Mouse (Mus musculus) heart, embryonic 13.5 days (tissue): ENCODE results near the gene Unc13c. TPM values are rescaled to one million over a fixed set of nuclear protein-coding genes. Genes with fewer than 3 reads are reported as not detected.

Experiments
- ATAC-seq: fragments of 200-750 bp; cut with Nextera tagmentation; 2 replicates; pipeline ENCODE4 v1.8.0; 2017; ENCODE audit warnings: moderate TSS enrichment; ENCODE audit not compliant: insufficient number of reproducible peaks, low FRiP score, low TSS enrichment; ENCODE audit errors: extremely low read depth
- H3K27ac ChIP-seq: fragments of 300-500 bp; sonication (generic); replicated peaks from 2 replicates; pipeline ENCODE4 v1.5.1; 2015; ENCODE audit warnings: moderate library complexity, mild to moderate bottlenecking, inconsistent platforms
- H3K27me3 ChIP-seq: fragments of 300-500 bp; sonication (generic); replicated peaks from 2 replicates; pipeline ENCODE4 v1.6.1; 2015; ENCODE audit warnings: mild to moderate bottlenecking, inconsistent platforms
- H3K36me3 ChIP-seq: fragments of 300-500 bp; sonication (generic); 2 replicates; pipeline ENCODE4 v1.6.1; 2015; ENCODE audit warnings: mild to moderate bottlenecking, inconsistent platforms
- H3K4me1 ChIP-seq: fragments of 300-500 bp; sonication (generic); 2 replicates; pipeline ENCODE4 v1.6.1; 2015; ENCODE audit warnings: inconsistent platforms
- H3K4me2 ChIP-seq: fragments of 300-500 bp; sonication (generic); 2 replicates; pipeline ENCODE4 v1.6.1; 2015; ENCODE audit warnings: inconsistent platforms, mild to moderate bottlenecking, moderate library complexity
- H3K4me3 ChIP-seq: fragments of 300-500 bp; sonication (generic); 2 replicates; pipeline ENCODE4 v1.5.1; 2015; ENCODE audit warnings: moderate library complexity, mild to moderate bottlenecking, inconsistent platforms
- H3K9ac ChIP-seq: fragments of 300-500 bp; sonication (generic); 2 replicates; pipeline ENCODE4 v1.6.1; 2015; ENCODE audit warnings: inconsistent platforms, mild to moderate bottlenecking, moderate library complexity
- H3K9me3 ChIP-seq: fragments of 300-500 bp; sonication (generic); 2 replicates; pipeline ENCODE4 v1.6.1; 2016; ENCODE audit warnings: inconsistent platforms
- WGBS: fragments of 180-500 bp; shearing (Covaris S2); methylation state at CpG from one replicate; pipeline ENCODE4 v1.1.7; 2015; ENCODE audit warnings: mixed read lengths; 5-methylcytosine and 5-hydroxymethylcytosine counted together
- polyA plus RNA-seq: library from polyadenylated mRNA; unstranded; fragments of >200 nt; fragmentation: Nextera tagmentation; extraction: Ambion mirVana; gene quantifications from 2 replicates; pipeline ENCODE4 v1.2.1, GENCODE M21; 2015

The Unc13c gene
- polyA plus RNA-seq, 1 experiment from 2014 or later: 2.2 TPM

- no peak for ATAC-seq
- no peaks in the 10 kb centered on the region for H3K9me3 ChIP-seq
- H3K4me3 ChIP-seq: no peak overlapping the region
- no peaks in the 10 kb centered on the region for H3K4me1 ChIP-seq
- H3K27me3 ChIP-seq: no peaks in the 10 kb centered on the region
- no peak overlapping the region for H3K4me2 ChIP-seq
- H3K9ac ChIP-seq: no peak overlapping the region
- H3K27ac ChIP-seq: no peak overlapping the region
- H3K36me3 ChIP-seq: no peaks in the 10 kb centered on the region
- 68% methylated on average over 4 of the region's 4 CpGs for WGBS
Measured at GRCm38 (mm10) chr9:73612896-73613295, 355.9 kb downstream of the Unc13c start.

GRCm38 (mm10) chr9:73603921-73604320 is 364.8 kb downstream of the Unc13c start:
- no peak overlapping the region for H3K4me2 ChIP-seq
- no peak overlapping the region for H3K4me3 ChIP-seq
- WGBS: 59% methylated on average over 1 of the region's 1 CpGs
- no peaks in the 10 kb centered on the region for H3K27me3 ChIP-seq
- H3K27ac ChIP-seq: no peak overlapping the region
- H3K9ac ChIP-seq: no peak overlapping the region
- no peak for ATAC-seq
- no peaks in the 10 kb centered on the region for H3K9me3 ChIP-seq
- no peaks in the 10 kb centered on the region for H3K36me3 ChIP-seq
- H3K4me1 ChIP-seq: no peaks in the 10 kb centered on the region

- Histone ChIP-seq H3K4me3 (no peak overlapping the region), H3K27me3 (no peaks in the 10 kb centered on the region), H3K27ac (no peak overlapping the region), H3K4me1 (peaks cover 12% of the 10 kb centered on the region), H3K4me2 (no peak overlapping the region), H3K9me3 (peaks cover 9% of the 10 kb centered on the region), H3K36me3 (peaks cover 7% of the 10 kb centered on the region), H3K9ac (no peak overlapping the region)
- 60% methylated on average over 4 of the region's 4 CpGs for WGBS
- no peak for ATAC-seq
Measured at GRCm38 (mm10) chr9:73565558-73565957, 403.2 kb downstream of the Unc13c start.

- ATAC-seq: peak; percentile 42; the same call in 1 of the 2 replicates
Measured at GRCm38 (mm10) chr9:73560037-73560436, 408.7 kb downstream of the Unc13c start.

GRCm38 (mm10) chr9:73557805-73558204 is 411.0 kb downstream of the Unc13c start:
- no peaks in the 10 kb centered on the region for H3K27me3 ChIP-seq
- H3K4me1 ChIP-seq: peaks cover 11% of the 10 kb centered on the region
- ATAC-seq: no peak
- no peaks in the 10 kb centered on the region for H3K36me3 ChIP-seq
- H3K4me3 ChIP-seq: no peak overlapping the region
- WGBS: 73% methylated on average over 2 of the region's 2 CpGs
- H3K9me3 ChIP-seq: no peaks in the 10 kb centered on the region
- no peak overlapping the region for H3K9ac ChIP-seq
- H3K4me2 ChIP-seq: no peak overlapping the region
- no peak overlapping the region for H3K27ac ChIP-seq

More at GRCm38 (mm10) chr9:73560037-73560436, 408.7 kb downstream of the Unc13c start:
- Histone ChIP-seq H3K4me1 (peaks cover 16% of the 10 kb centered on the region), H3K4me3 (no peak overlapping the region), H3K9ac (no peak overlapping the region), H3K36me3 (no peaks in the 10 kb centered on the region), H3K9me3 (no peaks in the 10 kb centered on the region), H3K4me2 (no peak overlapping the region), H3K27me3 (no peaks in the 10 kb centered on the region), H3K27ac (peak overlapping the region; percentile 43)
- 17% methylated on average over 5 of the region's 5 CpGs for WGBS

- Histone ChIP-seq H3K36me3 (no peaks in the 10 kb centered on the region), H3K27ac (no peak overlapping the region), H3K9me3 (no peaks in the 10 kb centered on the region), H3K27me3 (no peaks in the 10 kb centered on the region), H3K4me1 (peaks cover 16% of the 10 kb centered on the region), H3K4me2 (no peak overlapping the region), H3K9ac (no peak overlapping the region), H3K4me3 (no peak overlapping the region)
- WGBS: 80% methylated on average over 6 of the region's 6 CpGs
- ATAC-seq: no peak
Measured at GRCm38 (mm10) chr9:73555354-73555753, 413.4 kb downstream of the Unc13c start.

GRCm38 (mm10) chr9:73472568-73472967 is 496.2 kb downstream of the Unc13c start:
- Histone ChIP-seq H3K27ac (no peak overlapping the region), H3K4me2 (no peak overlapping the region), H3K9me3 (no peaks in the 10 kb centered on the region), H3K27me3 (no peaks in the 10 kb centered on the region), H3K36me3 (no peaks in the 10 kb centered on the region), H3K4me3 (no peak overlapping the region), H3K4me1 (no peaks in the 10 kb centered on the region), H3K9ac (no peak overlapping the region)
- ATAC-seq: no peak
- 35% methylated on average over 3 of the region's 3 CpGs for WGBS

GRCm38 (mm10) chr9:73462027-73462426 is 506.7 kb downstream of the Unc13c start:
- no peak overlapping the region for H3K27ac ChIP-seq
- ATAC-seq: no peak
- H3K9ac ChIP-seq: no peak overlapping the region
- H3K27me3 ChIP-seq: no peaks in the 10 kb centered on the region
- H3K9me3 ChIP-seq: 0 out of 2 replicates have a peak, but pooled peaks cover 8% of the 10 kb centered on the region
- no peaks in the 10 kb centered on the region for H3K36me3 ChIP-seq
- H3K4me1 ChIP-seq: no peaks in the 10 kb centered on the region
- 76% methylated on average over 2 of the region's 2 CpGs for WGBS
- no peak overlapping the region for H3K4me3 ChIP-seq
- H3K4me2 ChIP-seq: no peak overlapping the region

GRCm38 (mm10) chr9:73450009-73450408 is 518.8 kb downstream of the Unc13c start:
- no peaks in the 10 kb centered on the region for H3K4me1 ChIP-seq
- no peaks in the 10 kb centered on the region for H3K36me3 ChIP-seq

GRCm38 (mm10) chr9:73449216-73449615 is 519.5 kb downstream of the Unc13c start:
- Histone ChIP-seq H3K4me1 (no peaks in the 10 kb centered on the region), H3K4me2 (no peak overlapping the region), H3K27ac (no peak overlapping the region), H3K9ac (no peak overlapping the region), H3K27me3 (no peaks in the 10 kb centered on the region), H3K4me3 (no peak overlapping the region), H3K36me3 (no peaks in the 10 kb centered on the region), H3K9me3 (0 out of 2 replicates have a peak, but pooled peaks cover 3% of the 10 kb centered on the region)
- ATAC-seq: no peak

More at GRCm38 (mm10) chr9:73450009-73450408, 518.8 kb downstream of the Unc13c start:
- Histone ChIP-seq H3K27me3 (no peaks in the 10 kb centered on the region), H3K4me3 (no peak overlapping the region), H3K4me2 (no peak overlapping the region), H3K9me3 (0 out of 2 replicates have a peak, but pooled peaks cover 3% of the 10 kb centered on the region), H3K27ac (no peak overlapping the region), H3K9ac (no peak overlapping the region)
- WGBS: 73% methylated on average over 6 of the region's 6 CpGs
- no peak for ATAC-seq

GRCm38 (mm10) chr9:73431925-73432324 is 536.8 kb downstream of the Unc13c start:
- Histone ChIP-seq H3K4me2 (no peak overlapping the region), H3K9ac (no peak overlapping the region), H3K27ac (no peak overlapping the region), H3K4me3 (no peak overlapping the region), H3K9me3 (no peaks in the 10 kb centered on the region), H3K36me3 (no peaks in the 10 kb centered on the region), H3K27me3 (no peaks in the 10 kb centered on the region), H3K4me1 (no peaks in the 10 kb centered on the region)
- ATAC-seq: no peak
- WGBS: 75% methylated on average over 2 of the region's 2 CpGs
